Mouse (Mus musculus) erythroid progenitor cell, adult 5-6 weeks (primary cell): ENCODE measurements at regions not wholly inside any gene's neighbourhood (a gene's known extent, or its start where the extent isn't known, plus 50 kb on each side); places are given as distances from the start of the nearest gene placed in this dataset.

Source experiments
- ATAC-seq: replicated peaks from 2 replicates; pipeline ENCODE4 v1.8.0; 2016; ENCODE audit warnings: moderate number of reproducible peaks, mild to moderate bottlenecking, moderate TSS enrichment, inconsistent platforms; ENCODE audit not compliant: poor library complexity, low FRiP score, severe bottlenecking

DNA sequence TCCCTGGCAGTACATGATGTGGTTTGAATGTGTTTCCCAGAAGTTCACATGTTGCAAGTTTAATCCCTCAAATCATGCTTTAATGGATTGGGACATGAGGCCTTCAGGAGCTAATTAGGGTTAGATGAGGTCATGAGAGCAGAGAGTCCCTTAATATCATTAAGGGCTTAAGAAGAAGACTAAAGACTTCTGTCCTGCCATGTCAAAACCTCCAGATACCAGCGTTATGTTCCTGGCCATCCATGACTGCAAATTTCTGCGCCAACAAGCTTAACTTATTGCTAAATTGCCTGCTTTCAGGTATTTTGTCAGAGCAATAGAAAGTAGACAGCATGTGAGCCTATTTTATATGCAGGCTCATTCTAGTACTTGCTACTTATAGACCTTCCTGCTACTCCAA, 282.1 kb upstream of the Cdyl start:
- no peak for ATAC-seq

DNA sequence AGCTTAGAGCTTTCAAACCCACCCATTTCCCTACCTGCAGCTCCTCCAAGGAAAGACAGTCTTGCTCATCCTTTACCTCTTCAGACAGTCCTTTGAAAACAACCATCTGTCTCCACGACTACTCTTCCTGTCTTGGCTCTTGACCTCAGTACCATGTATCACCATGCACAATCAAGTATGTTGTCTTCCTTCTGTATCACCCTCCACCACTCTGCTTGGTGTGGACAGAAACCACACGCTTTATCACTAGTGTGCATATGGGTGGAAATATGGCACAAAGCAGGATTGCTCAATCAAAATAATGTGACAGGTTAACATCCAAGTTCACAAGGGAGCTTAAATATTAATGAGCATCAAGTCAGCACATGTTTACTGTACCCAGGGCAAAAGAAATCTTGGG, 280.1 kb upstream of the Cdyl start:
- no peak for ATAC-seq

- no peak for ATAC-seq
Observed at GRCm38 (mm10) chr13:35380224-35381009, 279.2 kb upstream of the Cdyl start.

- ATAC-seq = no peak
Observed at GRCm38 (mm10) chr13:35381641-35382040, 278.0 kb upstream of the Cdyl start.

DNA sequence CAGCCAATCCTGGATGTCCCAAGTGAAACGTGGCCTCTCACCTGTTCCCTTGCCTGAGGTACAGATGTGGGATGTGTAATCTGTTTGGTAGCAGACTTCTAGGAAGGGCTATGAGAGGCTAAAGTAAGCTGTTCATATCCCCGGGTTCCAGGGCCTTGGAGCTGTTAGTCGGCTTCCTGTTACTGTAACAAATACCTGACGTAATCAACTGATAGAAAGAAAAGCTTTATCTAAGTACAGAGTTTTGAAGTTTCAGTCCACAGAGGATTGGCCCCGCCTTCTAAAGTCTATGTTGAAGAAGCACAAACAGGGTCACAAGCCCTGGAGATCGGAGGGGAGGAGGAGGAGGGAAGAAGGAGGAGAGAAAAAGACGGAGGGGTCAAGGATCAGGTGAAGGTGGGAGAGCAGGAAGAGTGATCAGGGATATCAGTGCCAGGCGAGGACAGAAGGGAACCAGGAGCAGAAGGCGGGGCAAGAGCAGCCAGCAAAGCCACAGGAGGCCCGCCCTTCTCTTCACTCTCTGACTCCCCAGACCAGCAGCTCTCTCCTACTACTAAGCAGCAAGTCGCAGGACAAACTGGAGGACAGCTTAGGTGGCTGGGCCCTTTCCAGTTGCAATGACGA, 276.5 kb upstream of the Cdyl start:
- ATAC-seq = no peak

GRCm38 (mm10) chr13:35383624-35384018, 276.0 kb upstream of the Cdyl start:
- ATAC-seq = no peak

- no peak for ATAC-seq
Observed at GRCm38 (mm10) chr13:35388380-35388779, 271.3 kb upstream of the Cdyl start.

DNA sequence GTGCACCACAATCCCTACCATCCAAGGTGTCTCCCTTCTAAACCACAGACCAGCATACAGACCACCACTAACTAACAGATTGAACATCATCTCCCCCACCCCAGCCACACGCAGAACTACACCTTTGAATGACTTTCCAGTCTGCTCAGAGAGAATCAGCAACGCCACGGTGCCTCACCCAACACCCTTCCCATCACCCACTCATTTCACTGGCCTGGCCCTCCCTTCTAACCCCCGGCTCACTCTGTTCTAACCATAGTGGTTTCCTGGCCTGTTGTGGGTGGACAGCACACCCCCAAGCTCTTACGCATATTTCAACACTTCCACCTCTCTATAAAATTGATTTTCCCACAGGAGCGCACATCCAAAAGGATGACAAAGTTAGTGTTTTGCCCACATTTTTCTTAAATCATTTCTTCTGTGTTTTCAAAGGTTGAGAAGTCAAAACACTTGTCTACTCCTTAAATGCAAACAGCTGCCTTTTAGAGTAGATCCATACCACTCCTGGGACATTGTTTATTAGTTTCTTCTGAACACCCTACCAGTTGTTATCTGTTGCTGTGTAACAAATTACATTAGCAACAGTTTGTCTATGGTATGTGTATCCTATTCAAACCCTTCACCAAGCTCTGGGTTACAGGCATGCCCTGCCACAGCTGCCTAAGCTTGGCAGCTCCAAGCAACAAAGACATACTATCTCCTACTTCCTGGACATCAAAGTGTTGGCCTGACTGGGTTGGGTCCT, 269.7 kb upstream of the Cdyl start:
- ATAC-seq = no peak

- ATAC-seq = no peak
Observed at GRCm38 (mm10) chr13:35390526-35390880, 269.1 kb upstream of the Cdyl start.

DNA sequence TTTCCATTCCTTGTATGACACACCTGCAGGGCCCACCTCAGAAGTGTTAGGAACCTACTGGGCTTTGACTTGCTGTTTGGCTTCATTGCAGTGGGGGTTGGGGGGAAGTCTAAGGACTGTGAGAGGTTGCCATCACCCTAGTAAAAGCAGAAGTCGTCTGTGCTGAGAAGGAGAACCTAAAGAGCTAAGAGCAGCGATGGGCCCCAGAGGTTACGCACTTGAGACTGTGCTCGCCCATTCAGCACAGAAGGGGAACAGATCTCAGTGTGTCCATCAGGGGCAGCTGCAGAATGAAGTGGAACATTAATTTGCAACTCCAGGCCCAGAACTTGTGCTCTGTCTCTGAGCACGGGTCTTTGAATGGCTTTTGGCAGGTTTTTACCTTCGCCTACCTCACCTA, 267.5 kb upstream of the Cdyl start:
- no peak for ATAC-seq

GRCm38 (mm10) chr13:35395192-35395591, 264.4 kb upstream of the Cdyl start:
- no peak for ATAC-seq

DNA sequence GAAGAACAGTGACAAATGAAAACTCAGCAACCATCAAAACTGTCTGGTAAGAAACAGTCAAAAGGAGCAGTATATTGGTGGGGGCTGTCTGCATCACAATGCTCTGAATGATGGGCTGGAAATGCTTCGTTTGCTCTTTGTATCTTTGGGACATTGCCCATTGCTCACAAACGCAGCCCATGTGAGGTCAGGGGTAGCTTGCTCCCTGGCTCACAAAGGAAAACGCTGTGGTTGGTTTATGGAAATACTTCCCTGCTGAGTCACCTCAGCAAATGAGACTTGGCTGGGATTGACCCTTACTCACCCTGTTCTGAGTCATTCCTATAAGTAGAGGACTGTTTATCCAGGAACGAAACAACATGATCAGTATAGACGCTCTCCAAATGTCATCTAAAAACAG, 264.0 kb upstream of the Cdyl start:
- no peak for ATAC-seq

GRCm38 (mm10) chr13:35397166-35397565, 262.5 kb upstream of the Cdyl start:
- no peak for ATAC-seq

DNA sequence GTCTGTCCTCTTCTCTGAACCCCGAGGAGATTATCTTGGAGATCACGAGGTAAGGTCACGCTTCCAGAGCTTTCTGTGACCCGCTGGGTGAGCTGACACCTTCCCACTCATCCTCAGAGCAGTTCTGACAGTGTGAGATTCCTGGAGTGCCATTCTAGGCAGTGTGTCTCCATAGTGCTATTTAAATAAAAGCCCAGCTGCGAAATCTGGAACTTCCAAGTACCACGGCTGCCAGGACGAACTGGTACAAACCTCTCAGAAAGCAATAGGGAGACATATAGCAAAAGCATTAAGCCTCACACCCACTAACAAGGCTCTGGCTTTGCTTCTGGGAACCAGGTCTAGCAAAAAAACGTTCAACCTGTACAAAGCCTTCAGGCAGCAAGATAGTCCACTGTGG, 261.4 kb upstream of the Cdyl start:
- ATAC-seq = no peak

DNA sequence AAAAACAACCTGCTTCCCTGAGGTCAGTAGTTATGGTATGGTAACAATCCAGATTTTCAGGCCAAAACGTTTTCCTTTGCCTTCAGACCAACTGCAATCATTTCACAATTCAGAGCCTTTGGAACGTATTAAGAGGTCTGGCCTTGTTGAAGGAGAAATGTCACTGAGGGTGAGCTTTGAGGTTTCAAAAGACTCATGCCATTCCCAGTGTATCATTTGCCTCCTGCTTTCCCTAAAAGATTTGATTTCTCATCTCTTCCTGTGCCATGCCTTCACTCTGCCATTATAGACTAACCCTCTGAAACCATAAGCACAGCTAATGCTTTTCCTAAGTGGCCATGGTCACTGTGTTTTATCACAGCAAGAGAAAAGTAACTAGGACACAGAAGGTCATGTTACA, 256.8 kb upstream of the Cdyl start:
- no peak for ATAC-seq

DNA sequence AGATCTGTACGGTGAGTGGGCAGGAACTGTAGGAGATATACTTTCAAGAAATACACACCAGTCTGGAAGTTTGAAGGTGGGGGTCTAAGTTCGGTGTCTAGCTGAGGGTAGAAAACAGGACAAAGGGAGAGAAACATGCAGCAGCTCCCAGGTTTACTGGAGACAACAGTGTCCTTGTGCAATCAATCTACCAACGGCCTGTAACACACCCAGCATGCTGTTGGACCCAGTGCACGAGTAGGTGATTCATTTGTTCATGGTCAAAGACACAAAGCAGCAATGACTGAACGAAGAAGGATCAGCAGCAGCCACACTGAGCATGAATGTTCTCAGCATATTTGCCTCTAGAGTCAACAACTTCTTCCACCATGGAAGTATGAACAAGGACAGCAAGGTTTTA, 255.2 kb upstream of the Cdyl start:
- no peak for ATAC-seq

GRCm38 (mm10) chr13:35405384-35405783, 254.2 kb upstream of the Cdyl start:
- no peak for ATAC-seq

DNA sequence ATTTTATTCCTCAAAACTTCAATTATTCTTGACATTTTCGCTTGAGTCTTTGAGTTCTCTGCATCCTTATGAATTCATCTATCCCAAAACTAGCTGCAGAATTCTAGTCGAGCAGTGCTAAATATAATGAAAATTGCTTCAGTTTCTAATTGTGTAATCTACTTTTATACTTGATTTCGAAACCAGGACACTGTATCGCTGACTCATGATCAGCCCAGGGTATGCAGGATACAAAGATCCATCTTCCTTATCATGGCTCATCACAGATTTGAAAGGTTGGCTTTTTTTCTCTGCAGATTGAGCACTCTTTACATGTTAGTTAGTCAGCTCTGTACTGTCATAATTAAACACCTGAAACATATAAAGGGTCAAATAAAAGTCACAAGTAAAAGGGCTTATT, 242.1 kb upstream of the Cdyl start:
- no peak for ATAC-seq

GRCm38 (mm10) chr13:35420076-35420475, 239.6 kb upstream of the Cdyl start:
- ATAC-seq = no peak

- ATAC-seq = no peak
Observed at GRCm38 (mm10) chr13:35426061-35426460, 233.6 kb upstream of the Cdyl start.

DNA sequence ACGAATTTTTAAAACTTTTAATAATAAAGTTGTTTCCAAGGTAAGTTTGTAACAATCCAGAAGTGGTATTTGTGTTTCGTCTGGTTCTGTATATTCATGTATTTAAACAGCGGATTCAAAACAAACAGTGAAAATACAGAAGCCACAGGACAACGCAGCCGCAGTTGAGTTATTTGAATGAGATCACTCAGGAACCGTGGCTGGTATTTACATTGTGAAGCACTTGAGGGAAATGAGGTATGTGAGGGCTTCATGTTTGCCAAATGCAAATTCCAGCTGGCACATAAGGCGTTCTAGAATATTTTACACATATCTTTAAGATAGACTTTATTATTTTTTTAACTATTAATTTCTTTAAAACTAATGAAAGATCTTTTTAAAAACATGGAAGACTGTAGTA, 224.5 kb upstream of the Cdyl start:
- ATAC-seq = no peak
